Mouse (Mus musculus): ENCODE results near the gene Ntrk2.

DNA sequence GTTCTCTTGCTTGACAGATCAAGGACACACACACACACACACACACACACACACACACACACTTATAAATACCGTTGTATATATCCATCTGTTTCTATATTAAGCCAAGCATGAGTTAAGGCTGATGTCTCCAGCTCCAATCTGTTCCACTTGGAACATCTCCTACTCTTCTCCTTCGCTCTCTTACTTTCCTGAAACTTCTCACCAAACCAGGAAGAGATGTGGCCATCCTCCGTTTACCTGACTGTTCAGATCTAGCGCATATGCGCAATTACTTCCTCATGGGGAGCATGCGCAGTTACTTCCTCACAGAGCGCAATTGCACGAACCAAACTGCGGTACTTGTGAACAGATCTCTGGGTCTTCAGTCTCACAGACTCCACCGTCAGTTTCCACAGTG lies 342.4 kb downstream of the Ntrk2 start:
- TF ChIP-seq CTCF (IDR thresholded peaks at IDR 0.05; ENCODE audit: borderline replicate concordance, extremely low read depth, insufficient read depth, insufficient read length) (no peak), POLR2A (IDR thresholded peaks at IDR 0.05; ENCODE audit: borderline replicate concordance, extremely low read depth, insufficient read depth, insufficient read length, poor library complexity, severe bottlenecking) (no peak)
